Mouse (Mus musculus) embryonic fibroblast, embryonic 13.5 days (primary cell): ENCODE data around the gene Pzp.

Experiments used
- CTCF ChIP-seq: IDR thresholded peaks from 2 replicates; pipeline ENCODE4 v1.5.1; 2011; ENCODE audit warnings: mild to moderate bottlenecking, control low read depth, low read length, moderate library complexity, borderline replicate concordance; ENCODE audit not compliant: insufficient read depth
- POLR2A ChIP-seq: IDR thresholded peaks from 2 replicates; pipeline ENCODE4 v1.6.1; 2011; ENCODE audit warnings: low read depth, mild to moderate bottlenecking, control low read depth, low read length, moderate library complexity

- TF ChIP-seq CTCF (no peak), POLR2A (no peak)
These were observed 34.6 kb downstream of the Pzp start for GRCm38 (mm10) chr6:128491916-128492315.
